Mouse (Mus musculus) kidney, postnatal 0 days (tissue): ENCODE measurements around the gene Ppp3ca. TPM values are rescaled to one million over a fixed set of nuclear protein-coding genes. Genes with fewer than 3 reads are reported as not detected.

Experiments
- ATAC-seq: fragments of 200-750 bp; cut with Nextera tagmentation; replicated peaks from 2 replicates; pipeline ENCODE4 v1.8.0; 2017; ENCODE audit warnings: low read depth, moderate number of reproducible peaks, moderate TSS enrichment, moderate library complexity; ENCODE audit not compliant: low FRiP score
- DNase-seq: peaks from one replicate; pipeline ENCODE4 v3.0.0-alpha.2; 2016; ENCODE audit warnings: low spot score
- H3K27ac ChIP-seq: fragments of 300-500 bp; sonication (generic); 2 replicates; pipeline ENCODE4 v1.5.1; 2014; ENCODE audit warnings: mild to moderate bottlenecking
- H3K27me3 ChIP-seq: fragments of 300-500 bp; sonication (generic); 2 replicates; pipeline ENCODE4 v1.6.1; 2014; ENCODE audit warnings: low read length, mixed read lengths; ENCODE audit not compliant: insufficient read depth
- H3K36me3 ChIP-seq: fragments of 300-500 bp; sonication (generic); 2 replicates; pipeline ENCODE4 v1.6.1; 2014; ENCODE audit warnings: low read length, mixed read lengths; ENCODE audit not compliant: insufficient read depth
- H3K4me1 ChIP-seq: fragments of 300-500 bp; sonication (generic); replicated peaks from 2 replicates; pipeline ENCODE4 v1.6.1; 2014; ENCODE audit warnings: antibody characterized with exemption, low read length, mixed read lengths; ENCODE audit not compliant: insufficient read depth
- H3K4me2 ChIP-seq: fragments of 300-500 bp; sonication (generic); 2 replicates; pipeline ENCODE4 v1.6.1; 2014; ENCODE audit warnings: mild to moderate bottlenecking, low read length, moderate library complexity, mixed read lengths
- H3K4me3 ChIP-seq: fragments of 300-500 bp; sonication (generic); replicated peaks from 2 replicates; pipeline ENCODE4 v1.5.1; 2014; ENCODE audit warnings: low read depth, low read length
- H3K9ac ChIP-seq: fragments of 300-500 bp; sonication (generic); 2 replicates; pipeline ENCODE4 v1.6.1; 2014; ENCODE audit warnings: low read depth, low read length
- H3K9me3 ChIP-seq: fragments of 300-500 bp; sonication (generic); replicated peaks from 2 replicates; pipeline ENCODE4 v1.6.1; 2016; ENCODE audit warnings: low read length, inconsistent platforms, mixed read lengths
- CTCF ChIP-seq: IDR thresholded peaks from 2 replicates; pipeline ENCODE4 v1.5.1; 2016; ENCODE audit warnings: antibody characterized with exemption, low read depth, mild to moderate bottlenecking, moderate library complexity
- WGBS: fragments of 180-500 bp; shearing (Covaris S2); extraction: QIAGEN DNeasy Blood & Tissue Kit; methylation state at CpG from one replicate; pipeline ENCODE4 v1.1.7; 2014; 5-methylcytosine and 5-hydroxymethylcytosine counted together
- polyA plus RNA-seq: library from polyadenylated mRNA; unstranded; fragments of >200 nt; fragmentation: Nextera tagmentation; extraction: Ambion mirVana; gene quantifications from 2 replicates; pipeline ENCODE4 v1.2.1, GENCODE M21; 2015

Ppp3ca gene
- polyA plus RNA-seq, 1 experiment from 2014 or later, result 66.1 TPM

- Histone ChIP-seq H3K9me3 (no peaks in the 10 kb centered on the region), H3K27ac (no peak overlapping the region), H3K9ac (no peak overlapping the region), H3K4me3 (no peak overlapping the region), H3K36me3 (no peaks in the 10 kb centered on the region), H3K4me1 (no peaks in the 10 kb centered on the region), H3K4me2 (no peak overlapping the region), H3K27me3 (no peaks in the 10 kb centered on the region)
- WGBS, result 81% methylated on average over 4 of the region's 4 CpGs
- no peak for ATAC-seq
- no peak for TF ChIP-seq CTCF
- DNase-seq, result no peak
Measured at GRCm38 (mm10) chr3:136948142-136948541, 278.2 kb downstream of the Ppp3ca start.

- no peak for TF ChIP-seq CTCF
- H3K9me3 ChIP-seq, result no peaks in the 10 kb centered on the region
- DNase-seq (no peak), ATAC-seq (no peak)
- H3K36me3 ChIP-seq, result no peaks in the 10 kb centered on the region
- H3K4me2 ChIP-seq, result no peak overlapping the region
- H3K27me3 ChIP-seq, result no peaks in the 10 kb centered on the region
- H3K27ac ChIP-seq, result no peak overlapping the region
- no peak overlapping the region for H3K9ac ChIP-seq
- 88% methylated on average over 1 of the region's 1 CpGs for WGBS
- H3K4me1 ChIP-seq, result no peaks in the 10 kb centered on the region
- no peak overlapping the region for H3K4me3 ChIP-seq
Measured at GRCm38 (mm10) chr3:136951792-136952191, 281.9 kb downstream of the Ppp3ca start.

- no peak overlapping the region for H3K27ac ChIP-seq
- no peak overlapping the region for H3K9ac ChIP-seq
- no peak for TF ChIP-seq CTCF
- 83% methylated on average over 1 of the region's 1 CpGs for WGBS
- H3K4me3 ChIP-seq, result no peak overlapping the region
- no peaks in the 10 kb centered on the region for H3K36me3 ChIP-seq
- no peak for ATAC-seq
- DNase-seq, result no peak
- H3K4me1 ChIP-seq, result no peaks in the 10 kb centered on the region
- H3K9me3 ChIP-seq, result no peaks in the 10 kb centered on the region
- no peak overlapping the region for H3K4me2 ChIP-seq
- no peaks in the 10 kb centered on the region for H3K27me3 ChIP-seq
Measured at GRCm38 (mm10) chr3:136952822-136953221, 282.9 kb downstream of the Ppp3ca start.

GRCm38 (mm10) chr3:136955043-136955442 lies 285.1 kb downstream of the Ppp3ca start:
- WGBS, result 96% methylated on average over 2 of the region's 2 CpGs
- Histone ChIP-seq H3K4me3 (no peak overlapping the region), H3K27me3 (no peaks in the 10 kb centered on the region), H3K4me2 (no peak overlapping the region), H3K36me3 (no peaks in the 10 kb centered on the region), H3K9ac (no peak overlapping the region), H3K4me1 (no peaks in the 10 kb centered on the region), H3K27ac (no peak overlapping the region), H3K9me3 (no peaks in the 10 kb centered on the region)
- TF ChIP-seq CTCF, result no peak
- no peak for DNase-seq
- no peak for ATAC-seq

- no peak for TF ChIP-seq CTCF
- Histone ChIP-seq H3K9ac (no peak overlapping the region), H3K4me2 (no peak overlapping the region), H3K9me3 (no peaks in the 10 kb centered on the region), H3K27me3 (no peaks in the 10 kb centered on the region), H3K4me1 (no peaks in the 10 kb centered on the region), H3K4me3 (no peak overlapping the region), H3K27ac (no peak overlapping the region), H3K36me3 (no peaks in the 10 kb centered on the region)
- no peak for DNase-seq
- 92% methylated on average over 3 of the region's 3 CpGs for WGBS
- no peak for ATAC-seq
Measured at GRCm38 (mm10) chr3:136960314-136960713, 290.4 kb downstream of the Ppp3ca start.

- Histone ChIP-seq H3K9me3 (no peaks in the 10 kb centered on the region), H3K4me2 (no peak overlapping the region), H3K36me3 (no peaks in the 10 kb centered on the region), H3K27me3 (no peaks in the 10 kb centered on the region), H3K4me3 (no peak overlapping the region), H3K9ac (no peak overlapping the region), H3K4me1 (no peaks in the 10 kb centered on the region), H3K27ac (no peak overlapping the region)
- DNase-seq (no peak), ATAC-seq (no peak)
- 89% methylated on average over 5 of the region's 5 CpGs for WGBS
- no peak for TF ChIP-seq CTCF
Measured at GRCm38 (mm10) chr3:136966786-136967185, 296.9 kb downstream of the Ppp3ca start.

GRCm38 (mm10) chr3:136967510-136967909 lies 297.6 kb downstream of the Ppp3ca start:
- no peak overlapping the region for H3K4me2 ChIP-seq
- H3K4me3 ChIP-seq, result no peak overlapping the region
- no peaks in the 10 kb centered on the region for H3K36me3 ChIP-seq
- no peak for DNase-seq
- H3K27ac ChIP-seq, result no peak overlapping the region
- H3K9ac ChIP-seq, result no peak overlapping the region
- TF ChIP-seq CTCF, result no peak
- WGBS, result 93% methylated on average over 2 of the region's 2 CpGs
- H3K9me3 ChIP-seq, result no peaks in the 10 kb centered on the region
- H3K4me1 ChIP-seq, result no peaks in the 10 kb centered on the region
- no peaks in the 10 kb centered on the region for H3K27me3 ChIP-seq
- ATAC-seq, result no peak
